Mouse (Mus musculus) lung, adult 2 months (tissue): ENCODE measurements around the gene Vegfa.

ENCODE experiments used
- CTCF ChIP-seq: fragments of 200-500 bp; IDR thresholded peaks from 2 replicates; pipeline ENCODE4 v1.5.1; 2011; ENCODE audit warnings: mild to moderate bottlenecking, low read length, control low read depth; ENCODE audit not compliant: insufficient read depth
- POLR2A ChIP-seq: fragments of 200-500 bp; IDR thresholded peaks from 2 replicates; pipeline ENCODE4 v1.6.1; 2011; ENCODE audit warnings: low read depth, mild to moderate bottlenecking, control low read depth, low read length, borderline replicate concordance; ENCODE audit errors: extremely low read depth

- TF ChIP-seq CTCF (no peak), POLR2A (no peak)
Observed at GRCm38 (mm10) chr17:46021760-46022159, 10.4 kb downstream of the Vegfa start.
